Mouse (Mus musculus) WW6 (cell line): ENCODE results near the gene Hcst.

Experiments used
- DNase-seq: peaks from one replicate; pipeline ENCODE4 v3.0.0-alpha.2; 2013; ENCODE audit warnings: low read depth, low spot score

Hcst gene

GRCm38 (mm10) chr7:30434238-30434637, 14.6 kb upstream of the Hcst start:
- no peak for DNase-seq

- no peak for DNase-seq
These were observed 12.1 kb upstream of the Hcst start for GRCm38 (mm10) chr7:30431793-30432192.

- DNase-seq: no peak
These were observed 10.5 kb upstream of the Hcst start for GRCm38 (mm10) chr7:30430191-30430590.

GRCm38 (mm10) chr7:30429327-30429726, 9.7 kb upstream of the Hcst start:
- no peak for DNase-seq

GRCm38 (mm10) chr7:30423071-30423641, 3.5 kb upstream of the Hcst start:
- no peak for DNase-seq

- no peak for DNase-seq
These were observed 2.9 kb upstream of the Hcst start for GRCm38 (mm10) chr7:30422560-30422959.

GRCm38 (mm10) chr7:30421890-30422435, 2.3 kb upstream of the Hcst start:
- DNase-seq: peak; percentile 81

- peak; percentile 42 for DNase-seq
These were observed 1.7 kb upstream of the Hcst start, which contains the start of gene Nfkbid for GRCm38 (mm10) chr7:30421175-30421889. Gene Nfkbid (plus strand): TSS chr7:30421732.

GRCm38 (mm10) chr7:30420673-30421072, 1.0 kb upstream of the Hcst start:
- no peak for DNase-seq

- no peak for DNase-seq
These were observed 1.8 kb downstream of the Hcst start for GRCm38 (mm10) chr7:30417856-30418255.

- DNase-seq: no peak
These were observed 6.1 kb downstream of the Hcst start, which contains the start of gene Tyrobp for GRCm38 (mm10) chr7:30413596-30413995. Gene Tyrobp (plus strand): TSS chr7:30413760.

GRCm38 (mm10) chr7:30412735-30413147, 6.9 kb downstream of the Hcst start:
- no peak for DNase-seq

GRCm38 (mm10) chr7:30411023-30411422, 8.6 kb downstream of the Hcst start:
- no peak for DNase-seq

- DNase-seq: no peak
These were observed 9.9 kb downstream of the Hcst start for GRCm38 (mm10) chr7:30409789-30410188.

GRCm38 (mm10) chr7:30408639-30409038, 11.0 kb downstream of the Hcst start:
- DNase-seq: no peak

- no peak for DNase-seq
These were observed 17.3 kb downstream of the Hcst start for GRCm38 (mm10) chr7:30402343-30402742.

GRCm38 (mm10) chr7:30399671-30400070, 20.0 kb downstream of the Hcst start:
- DNase-seq: no peak

- no peak for DNase-seq
These were observed 24.8 kb downstream of the Hcst start for GRCm38 (mm10) chr7:30394871-30395270.

GRCm38 (mm10) chr7:30394379-30394778, 25.3 kb downstream of the Hcst start:
- no peak for DNase-seq

GRCm38 (mm10) chr7:30393631-30394030, 26.0 kb downstream of the Hcst start:
- DNase-seq: no peak

- no peak for DNase-seq
These were observed 26.7 kb downstream of the Hcst start for GRCm38 (mm10) chr7:30392746-30393520.

- DNase-seq: no peak
These were observed 35.5 kb downstream of the Hcst start for GRCm38 (mm10) chr7:30384106-30384505.
